Mouse (Mus musculus): ENCODE measurements around the gene Gm19410.

Gm19410 gene

DNA sequence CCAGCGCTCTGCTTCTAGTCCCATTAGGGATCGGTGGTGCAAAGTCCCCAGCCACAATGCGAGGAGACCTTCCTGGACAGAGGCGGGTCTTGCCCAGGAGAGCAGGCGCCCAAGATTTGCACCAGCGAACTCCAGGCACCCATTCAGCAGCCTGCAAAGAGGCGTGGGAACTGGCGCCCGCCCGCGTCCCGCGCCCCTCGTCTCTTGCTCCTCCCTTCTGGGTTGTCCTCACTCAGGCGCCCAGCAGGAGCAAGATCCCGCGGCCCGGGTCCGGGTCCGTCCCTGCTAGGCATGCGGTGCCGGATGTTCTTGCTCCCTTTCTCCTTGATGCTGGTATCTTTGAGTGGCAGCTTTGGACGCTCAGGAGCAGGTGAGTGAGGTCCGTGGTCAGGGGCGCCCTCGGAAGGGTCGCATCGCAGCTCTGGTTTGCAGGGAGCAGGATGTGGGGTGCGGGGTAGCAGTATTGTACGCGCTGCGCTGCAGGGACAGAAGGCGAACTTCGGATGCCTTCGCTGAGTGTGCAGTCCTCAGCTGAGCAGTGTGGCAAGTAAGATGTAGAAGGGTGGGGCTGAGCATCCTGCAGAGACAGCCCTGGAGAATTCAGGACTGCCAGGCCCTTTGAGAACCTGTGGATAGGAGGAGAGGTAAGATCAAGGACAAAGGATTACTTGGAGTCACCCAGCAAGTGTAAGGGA, at the start of gene Gm19410:
Gene Gm19410 (plus strand): TSS at position 292 of the 695 bp plus-strand sequence.
- 0 out of 2 replicates have a peak, but pooled peaks have one; percentile 31 for ATAC-seq (ENCODE audit: insufficient number of reproducible peaks, low FRiP score, low TSS enrichment)

DNA sequence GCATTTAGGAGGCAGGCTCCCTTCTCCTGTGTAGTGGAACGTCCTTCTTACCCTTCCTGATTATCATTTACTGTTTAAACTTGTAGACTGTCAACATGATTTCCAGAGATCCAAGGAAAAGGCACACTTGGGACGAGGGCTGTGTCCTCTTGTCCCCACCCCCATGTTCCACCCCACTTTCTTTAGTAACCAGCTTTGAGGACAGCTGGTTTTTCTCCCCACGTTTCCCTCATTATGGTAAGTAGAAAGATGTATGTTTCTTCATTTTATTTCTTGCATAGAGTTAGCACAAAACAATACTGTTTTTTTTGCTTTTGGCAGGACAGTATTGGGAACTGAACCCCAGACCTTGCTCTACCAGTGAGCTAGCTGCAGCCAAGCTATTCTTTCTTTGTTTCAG, 34.8 kb upstream of the Gm19410 start:
- no peak for ATAC-seq (ENCODE audit: insufficient number of reproducible peaks, low FRiP score, low TSS enrichment)

DNA sequence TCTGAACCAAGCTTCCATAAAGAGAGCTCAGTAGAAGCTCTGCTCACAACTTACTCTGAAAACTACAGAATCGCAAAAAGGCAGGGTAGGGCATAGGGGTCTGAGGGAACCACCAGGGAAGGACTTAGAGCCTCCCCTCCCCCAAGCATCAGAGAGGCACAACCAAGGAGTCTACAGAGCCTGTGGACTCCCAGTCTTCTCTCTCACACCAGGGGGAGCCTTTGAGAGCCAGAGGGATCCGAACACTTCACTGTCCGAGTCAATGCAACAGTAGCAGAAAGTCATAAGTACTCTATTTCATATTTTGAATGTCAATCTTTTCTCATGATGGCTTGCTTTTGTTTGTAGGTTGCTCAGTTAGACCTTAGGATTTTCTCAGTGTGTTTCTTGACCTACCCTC, 30.2 kb upstream of the Gm19410 start:
- no peak for ATAC-seq (ENCODE audit: insufficient number of reproducible peaks, low FRiP score, low TSS enrichment)

DNA sequence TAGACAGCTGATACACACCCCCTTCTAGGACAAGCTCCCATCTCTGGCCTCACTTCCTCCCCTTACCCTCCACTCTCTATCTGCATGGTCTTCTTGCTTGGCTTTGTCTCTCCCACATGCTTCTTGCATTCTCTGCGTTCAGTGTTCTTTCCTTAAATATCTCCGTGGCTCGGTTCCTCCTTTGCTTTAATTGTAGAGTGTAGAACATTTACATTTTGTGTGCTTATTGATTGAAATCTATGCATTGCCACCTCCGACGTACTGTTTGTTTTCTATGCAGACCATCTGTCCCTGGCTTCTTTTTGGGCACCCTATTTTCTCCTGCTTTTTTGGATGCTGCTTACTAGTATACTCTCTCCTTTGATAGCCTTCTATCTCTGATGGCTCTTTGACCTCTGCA, 9.4 kb upstream of the Gm19410 start:
- no peak for ATAC-seq (ENCODE audit: insufficient number of reproducible peaks, low FRiP score, low TSS enrichment)

DNA sequence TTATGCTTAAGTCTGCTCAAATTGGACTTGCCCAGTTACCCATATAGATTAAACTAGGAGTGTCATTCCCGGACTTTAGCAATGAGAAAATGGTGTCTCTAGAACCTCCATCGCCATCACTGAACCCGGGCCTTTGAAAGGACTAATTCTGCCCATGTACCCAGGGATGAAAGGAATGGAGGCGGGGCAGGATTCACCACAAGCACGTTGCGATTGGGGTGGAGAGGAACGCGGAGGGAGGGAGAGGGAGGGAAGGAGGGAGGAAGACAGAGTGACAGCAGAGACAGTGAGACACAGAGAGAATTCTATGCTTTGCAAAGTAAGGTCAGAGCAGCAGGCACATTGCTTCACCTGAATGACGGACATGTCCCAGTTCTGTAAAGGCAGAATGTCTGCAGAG, 570 bp upstream of the Gm19410 start:
- no peak for ATAC-seq (ENCODE audit: insufficient number of reproducible peaks, low FRiP score, low TSS enrichment)

- peak; percentile 84 for ATAC-seq (ENCODE audit: insufficient number of reproducible peaks, low FRiP score, low TSS enrichment)
Observed at GRCm38 (mm10) chr8:35773508-35773907, 7.9 kb downstream of the Gm19410 start.

All from cerebellum, adult (tissue).